Mouse (Mus musculus) neural tube, embryonic 11.5 days (tissue): ENCODE measurements around the gene Ipo11. TPM values are rescaled to one million over a fixed set of nuclear protein-coding genes. Genes with fewer than 3 reads are reported as not detected.

Source experiments
- ATAC-seq: fragments of 200-750 bp; cut with Nextera tagmentation; 2 replicates; pipeline ENCODE4 v1.8.0; 2017; ENCODE audit warnings: moderate number of reproducible peaks, mild to moderate bottlenecking, moderate TSS enrichment, moderate library complexity; ENCODE audit not compliant: insufficient read depth, low FRiP score, low TSS enrichment
- DNase-seq: peaks from one replicate; pipeline ENCODE4 v3.0.0-alpha.2; 2015; ENCODE audit warnings: low spot score
- H3K27ac ChIP-seq: fragments of 300-500 bp; sonication (generic); 2 replicates; pipeline ENCODE4 v1.5.1; 2014; ENCODE audit warnings: low read depth, mild to moderate bottlenecking, low read length
- H3K27me3 ChIP-seq: fragments of 300-500 bp; sonication (generic); 2 replicates; pipeline ENCODE4 v1.6.1; 2014; ENCODE audit warnings: mild to moderate bottlenecking, low read length, mixed read lengths; ENCODE audit not compliant: control insufficient read depth, insufficient read depth
- H3K36me3 ChIP-seq: fragments of 300-500 bp; sonication (generic); 2 replicates; pipeline ENCODE4 v1.6.1; 2014; ENCODE audit warnings: mild to moderate bottlenecking, low read length, moderate library complexity, mixed read lengths; ENCODE audit not compliant: control insufficient read depth, insufficient read depth
- H3K4me1 ChIP-seq: fragments of 300-500 bp; sonication (generic); 2 replicates; pipeline ENCODE4 v1.6.1; 2014; ENCODE audit warnings: low read length, mixed read lengths; ENCODE audit not compliant: control insufficient read depth, insufficient read depth
- H3K4me2 ChIP-seq: fragments of 300-500 bp; sonication (generic); 2 replicates; pipeline ENCODE4 v1.6.1; 2014; ENCODE audit warnings: low read depth, mild to moderate bottlenecking, moderate library complexity
- H3K4me3 ChIP-seq: fragments of 300-500 bp; sonication (generic); 2 replicates; pipeline ENCODE4 v1.5.1; 2014; ENCODE audit warnings: low read depth, low read length
- H3K9ac ChIP-seq: fragments of 300-500 bp; sonication (generic); 2 replicates; pipeline ENCODE4 v1.6.1; 2014; ENCODE audit warnings: mild to moderate bottlenecking, low read length
- H3K9me3 ChIP-seq: fragments of 300-500 bp; sonication (generic); 2 replicates; pipeline ENCODE4 v1.6.1; 2016; ENCODE audit warnings: low read length; ENCODE audit not compliant: control insufficient read depth
- WGBS: fragments of 180-500 bp; shearing (Covaris S2); extraction: QIAGEN DNeasy Blood & Tissue Kit; methylation state at CpG from one replicate; pipeline ENCODE4 v1.1.7; 2014; 5-methylcytosine and 5-hydroxymethylcytosine counted together
- polyA plus RNA-seq: library from polyadenylated mRNA; unstranded; fragments of >200 nt; fragmentation: Nextera tagmentation; extraction: Ambion mirVana; gene quantifications from 2 replicates; pipeline ENCODE4 v1.2.1, GENCODE M21; 2014

Gene Ipo11
- polyA plus RNA-seq = 72.3 and 74.4 TPM in 2 replicates

GRCm38 (mm10) chr13:106936256-106937137, at the start of gene Ipo11:
Ipo11 (minus strand) TSS chr13:106936958.
- Histone ChIP-seq H3K27ac (peak within 1 kb of the TSS; percentile 68), H3K27me3 (no peaks in the 10 kb centered on the region), H3K9me3 (no peaks in the 10 kb centered on the region), H3K4me1 (peaks cover 4% of the 10 kb centered on the region; the same call in 1 of the 2 replicates), H3K9ac (peak within 1 kb of the TSS; percentile 91), H3K4me3 (peak within 1 kb of the TSS; percentile 98), H3K4me2 (peak within 1 kb of the TSS; percentile 69), H3K36me3 (no peaks in the 10 kb centered on the region)
- WGBS = under 1% methylated on average over 72 of the region's 84 CpGs
- ATAC-seq (peak; percentile 99), DNase-seq (peak; percentile 97)

- Histone ChIP-seq H3K27me3 (no peaks in the 10 kb centered on the region), H3K4me3 (no peak overlapping the region), H3K36me3 (0 out of 2 replicates have a peak, but pooled peaks cover 2% of the 10 kb centered on the region), H3K9ac (no peak overlapping the region), H3K4me2 (no peak overlapping the region), H3K4me1 (no peaks in the 10 kb centered on the region), H3K9me3 (no peaks in the 10 kb centered on the region), H3K27ac (no peak overlapping the region)
- DNase-seq (no peak), ATAC-seq (no peak)
- 95% methylated on average over 4 of the region's 4 CpGs for WGBS
These were observed 24.7 kb upstream of the Ipo11 start for GRCm38 (mm10) chr13:106961496-106961895.

GRCm38 (mm10) chr13:106960557-106960956, 23.8 kb upstream of the Ipo11 start:
- H3K27ac ChIP-seq = no peak overlapping the region
- no peak overlapping the region for H3K4me2 ChIP-seq
- 84% methylated on average over 3 of the region's 3 CpGs for WGBS
- H3K4me1 ChIP-seq = no peaks in the 10 kb centered on the region
- H3K4me3 ChIP-seq = no peak overlapping the region
- no peaks in the 10 kb centered on the region for H3K9me3 ChIP-seq
- ATAC-seq (no peak), DNase-seq (no peak)
- H3K36me3 ChIP-seq = peaks cover 4% of the 10 kb centered on the region; the same call in 1 of the 2 replicates
- no peaks in the 10 kb centered on the region for H3K27me3 ChIP-seq
- H3K9ac ChIP-seq = no peak overlapping the region

- no peak for ATAC-seq
- H3K36me3 ChIP-seq = peaks cover 4% of the 10 kb centered on the region; the same call in 1 of the 2 replicates
- H3K4me1 ChIP-seq = no peaks in the 10 kb centered on the region
- WGBS = 93% methylated on average over 3 of the region's 3 CpGs
- no peak overlapping the region for H3K4me2 ChIP-seq
- H3K9me3 ChIP-seq = no peaks in the 10 kb centered on the region
- no peaks in the 10 kb centered on the region for H3K27me3 ChIP-seq
- no peak overlapping the region for H3K9ac ChIP-seq
- no peak overlapping the region for H3K4me3 ChIP-seq
- H3K27ac ChIP-seq = no peak overlapping the region
- no peak for DNase-seq
These were observed 21.5 kb upstream of the Ipo11 start for GRCm38 (mm10) chr13:106958286-106958685.

GRCm38 (mm10) chr13:106957554-106957953, 20.8 kb upstream of the Ipo11 start:
- 88% methylated on average over 4 of the region's 4 CpGs for WGBS
- Histone ChIP-seq H3K4me2 (no peak overlapping the region), H3K27ac (no peak overlapping the region), H3K4me1 (no peaks in the 10 kb centered on the region), H3K4me3 (no peak overlapping the region), H3K9ac (no peak overlapping the region), H3K36me3 (peaks cover 4% of the 10 kb centered on the region; the same call in 1 of the 2 replicates), H3K27me3 (no peaks in the 10 kb centered on the region), H3K9me3 (no peaks in the 10 kb centered on the region)
- ATAC-seq (no peak), DNase-seq (no peak)

GRCm38 (mm10) chr13:106954880-106955279, 18.1 kb upstream of the Ipo11 start:
- H3K27me3 ChIP-seq = no peaks in the 10 kb centered on the region
- no peak overlapping the region for H3K4me3 ChIP-seq
- no peak for DNase-seq
- WGBS = 94% methylated on average over 3 of the region's 3 CpGs
- no peak for ATAC-seq
- no peak overlapping the region for H3K4me2 ChIP-seq
- H3K4me1 ChIP-seq = no peaks in the 10 kb centered on the region
- peaks cover 10% of the 10 kb centered on the region for H3K36me3 ChIP-seq
- no peak overlapping the region for H3K9ac ChIP-seq
- H3K9me3 ChIP-seq = no peaks in the 10 kb centered on the region
- H3K27ac ChIP-seq = no peak overlapping the region

GRCm38 (mm10) chr13:106947583-106947982, 10.8 kb upstream of the Ipo11 start:
- Histone ChIP-seq H3K4me2 (peak overlapping the region; percentile 39), H3K4me3 (peak overlapping the region; percentile 88), H3K27ac (no peak overlapping the region), H3K36me3 (peaks cover 7% of the 10 kb centered on the region; the same call in 1 of the 2 replicates), H3K27me3 (no peaks in the 10 kb centered on the region), H3K4me1 (peaks cover 6% of the 10 kb centered on the region; the same call in 1 of the 2 replicates), H3K9me3 (no peaks in the 10 kb centered on the region), H3K9ac (peak overlapping the region; percentile 91)
- WGBS = 5% methylated on average over 6 of the region's 6 CpGs
- ATAC-seq = no peak
- no peak for DNase-seq

GRCm38 (mm10) chr13:106946594-106947540, 10.1 kb upstream of the Ipo11 start, which contains the start of gene Dimt1:
Dimt1 (plus strand) TSS chr13:106947127.
- Histone ChIP-seq H3K27ac (0 out of 2 replicates have a peak within 1 kb of the TSS, but pooled peaks have one; percentile 39), H3K27me3 (no peaks in the 10 kb centered on the region), H3K4me3 (peak within 1 kb of the TSS; percentile 88), H3K4me1 (peaks cover 6% of the 10 kb centered on the region; the same call in 1 of the 2 replicates), H3K9me3 (no peaks in the 10 kb centered on the region), H3K4me2 (peak within 1 kb of the TSS; percentile 52), H3K36me3 (peaks cover 4% of the 10 kb centered on the region; the same call in 1 of the 2 replicates), H3K9ac (peak within 1 kb of the TSS; percentile 91)
- WGBS = under 1% methylated on average over 68 of the region's 68 CpGs
- peak; percentile 94 for DNase-seq
- ATAC-seq = peak; percentile 99
